Mouse (Mus musculus): Measurements from ENCODE around the gene Gm21969. TPM values are rescaled to one million over a fixed set of nuclear protein-coding genes. Genes with fewer than 3 reads are reported as not detected.
A peak's percentile ranks its signal among the peaks of the same experiment; 100 is the strongest.

Gene Gm21969
- total RNA-seq, 2 experiments from 2014 or later = not detected

GRCm38 (mm10) chr4:139592895-139593294 is 10.1 kb upstream of the Gm21969 start:
- no peak for TF ChIP-seq CTCF (conservative IDR thresholded peaks at IDR 0.05)
- no peak overlapping the region for H3K27ac ChIP-seq
- no peak overlapping the region for H3K4me3 ChIP-seq
- no peak for DNase-seq (ENCODE audit: low spot score in 2 of 2)

GRCm38 (mm10) chr4:139593383-139593782 is 9.6 kb upstream of the Gm21969 start:
- no peak for DNase-seq (ENCODE audit: low spot score in 2 of 2)
- no peak for TF ChIP-seq CTCF (conservative IDR thresholded peaks at IDR 0.05)
- Histone ChIP-seq H3K27ac (no peak overlapping the region), H3K4me3 (no peak overlapping the region)

DNA sequence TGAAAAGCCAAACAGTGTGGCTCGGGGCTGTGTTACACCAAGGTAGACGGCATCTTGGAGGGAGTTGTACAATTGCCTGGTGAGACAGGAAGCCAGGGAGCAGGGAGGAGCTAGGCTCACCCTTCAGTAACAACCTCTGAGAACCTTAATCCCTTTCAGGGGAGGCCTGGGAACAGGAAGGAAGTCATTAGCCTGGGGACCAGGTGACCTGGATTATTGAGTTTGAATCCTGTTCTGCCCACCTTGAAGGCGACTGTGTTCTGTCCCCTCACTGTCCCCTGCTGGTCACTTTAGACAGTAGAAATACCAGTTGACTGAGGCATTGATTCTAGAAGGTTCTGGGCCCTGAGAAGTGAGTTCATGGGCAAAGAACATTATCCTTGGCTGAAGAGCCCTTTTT is 8.9 kb upstream of the Gm21969 start:
- TF ChIP-seq CTCF (conservative IDR thresholded peaks at IDR 0.05) = peak; percentile 56
- Histone ChIP-seq H3K27ac (0 out of 2 replicates have a peak overlapping the region, but pooled peaks have one; percentile 25), H3K4me3 (no peak overlapping the region)
- DNase-seq (ENCODE audit: low spot score in 2 of 2) = no peak

GRCm38 (mm10) chr4:139596715-139597114 is 6.3 kb upstream of the Gm21969 start:
- Histone ChIP-seq H3K27ac (no peak overlapping the region), H3K4me3 (no peak overlapping the region)
- no peak for DNase-seq (ENCODE audit: low spot score in 2 of 2)
- no peak for TF ChIP-seq CTCF (conservative IDR thresholded peaks at IDR 0.05)

- peak overlapping the region; percentile 72 for H3K27ac ChIP-seq
- no peak for TF ChIP-seq CTCF (conservative IDR thresholded peaks at IDR 0.05)
These were observed 5.4 kb upstream of the Gm21969 start for GRCm38 (mm10) chr4:139597286-139598284.

GRCm38 (mm10) chr4:139598356-139598755 is 4.6 kb upstream of the Gm21969 start:
- Histone ChIP-seq H3K27ac (peak overlapping the region; percentile 72), H3K4me3 (no peak overlapping the region)
- no peak for TF ChIP-seq CTCF (conservative IDR thresholded peaks at IDR 0.05)

More at GRCm38 (mm10) chr4:139597286-139598284, 5.4 kb upstream of the Gm21969 start:
- no peak for DNase-seq (ENCODE audit: low spot score in 2 of 2)
- no peak overlapping the region for H3K4me3 ChIP-seq

DNA sequence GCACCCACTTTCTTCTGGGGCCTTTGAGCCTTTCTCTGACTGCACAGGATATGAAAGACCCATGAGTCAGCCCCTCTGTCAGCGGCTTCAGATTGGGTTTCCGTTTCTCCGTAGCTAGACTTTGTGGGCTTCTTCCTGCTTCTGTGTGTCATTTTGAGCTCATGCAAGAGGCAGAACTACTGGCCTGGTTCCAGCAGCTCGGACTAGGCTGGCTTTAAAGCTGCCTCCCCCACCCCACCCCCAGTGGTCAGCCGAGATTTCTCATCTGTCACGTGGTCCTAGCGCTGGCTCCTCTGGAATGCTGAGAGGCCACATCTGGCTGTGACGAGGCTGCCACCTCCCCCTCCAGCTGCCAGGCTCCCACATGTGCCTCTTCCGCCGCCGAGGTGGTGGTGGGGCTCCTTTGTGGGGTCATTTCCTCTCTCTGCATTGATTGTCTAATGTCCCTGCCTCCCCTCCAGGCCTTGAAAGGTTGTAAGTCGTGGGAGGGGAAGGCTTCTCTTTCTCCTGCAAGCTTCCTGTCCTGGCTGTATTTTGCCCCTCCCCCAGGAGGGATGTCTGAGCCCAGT is 4.0 kb upstream of the Gm21969 start:
- peak overlapping the region; percentile 31 for H3K4me3 ChIP-seq
- peak in 1 of 2 experiments; percentile 58 for DNase-seq (ENCODE audit: low spot score in 2 of 2)
- TF ChIP-seq CTCF (conservative IDR thresholded peaks at IDR 0.05) = 0 out of 2 replicates have a peak, but pooled peaks have one; percentile 25
- peak overlapping the region; percentile 72; the same call in 1 of the 2 replicates for H3K27ac ChIP-seq

More at GRCm38 (mm10) chr4:139598356-139598755, 4.6 kb upstream of the Gm21969 start:
- no peak for DNase-seq (ENCODE audit: low spot score in 2 of 2)

DNA sequence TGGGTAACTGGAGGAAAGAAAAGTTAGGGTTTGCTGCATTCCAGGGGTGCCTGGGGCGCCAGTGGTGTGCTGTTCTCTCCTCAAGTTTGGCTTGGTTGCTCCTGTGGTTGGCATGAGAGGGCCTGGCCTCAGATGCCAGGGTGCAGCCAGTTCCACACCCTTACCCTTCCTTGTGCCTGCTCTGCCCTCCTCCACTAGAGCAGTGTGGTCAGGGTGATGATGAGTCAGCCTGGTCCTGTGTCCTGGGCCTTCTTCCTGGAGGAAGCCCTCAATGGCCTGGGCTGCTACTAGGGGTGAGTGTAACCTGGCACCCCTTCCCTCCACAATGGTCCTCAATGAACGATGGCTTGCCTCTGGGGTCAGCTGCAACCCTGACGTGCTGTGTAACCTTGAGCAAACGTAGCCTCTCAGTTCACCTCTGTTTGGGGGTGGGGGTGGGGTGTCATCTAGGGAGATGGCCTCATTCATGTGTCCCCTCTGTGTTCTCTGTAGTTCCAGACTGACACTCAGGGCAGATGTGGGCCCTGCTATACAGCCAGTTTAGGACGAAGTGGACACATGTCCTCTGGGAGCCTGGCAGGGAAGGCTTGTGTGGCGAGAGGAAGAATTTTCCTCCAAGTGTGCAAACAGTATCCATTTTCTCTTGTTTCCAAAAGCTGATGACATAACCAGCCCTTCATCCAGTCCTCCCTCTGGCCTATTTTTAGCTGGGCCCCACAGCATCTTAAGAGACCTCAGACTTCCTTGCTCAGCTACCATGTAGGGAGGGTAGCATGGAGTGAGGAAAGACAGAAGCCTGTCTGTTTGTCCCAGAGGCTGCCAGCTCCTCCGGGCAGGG is 1.2 kb upstream of the Gm21969 start:
- H3K27ac ChIP-seq = peak overlapping the region; percentile 48
- H3K4me3 ChIP-seq = no peak overlapping the region
- no peak for DNase-seq (ENCODE audit: low spot score in 2 of 2)
- TF ChIP-seq CTCF (conservative IDR thresholded peaks at IDR 0.05) = no peak

- no peak for DNase-seq (ENCODE audit: low spot score in 2 of 2)
- TF ChIP-seq CTCF (conservative IDR thresholded peaks at IDR 0.05) = no peak
- Histone ChIP-seq H3K4me3 (no peak overlapping the region), H3K27ac (no peak overlapping the region)
These were observed 2.2 kb downstream of the Gm21969 start for GRCm38 (mm10) chr4:139605216-139605615.

GRCm38 (mm10) chr4:139606732-139607131 is 3.7 kb downstream of the Gm21969 start:
- TF ChIP-seq CTCF (conservative IDR thresholded peaks at IDR 0.05) = no peak
- no peak for DNase-seq (ENCODE audit: low spot score in 2 of 2)
- H3K4me3 ChIP-seq = no peak overlapping the region
- H3K27ac ChIP-seq = no peak overlapping the region

DNA sequence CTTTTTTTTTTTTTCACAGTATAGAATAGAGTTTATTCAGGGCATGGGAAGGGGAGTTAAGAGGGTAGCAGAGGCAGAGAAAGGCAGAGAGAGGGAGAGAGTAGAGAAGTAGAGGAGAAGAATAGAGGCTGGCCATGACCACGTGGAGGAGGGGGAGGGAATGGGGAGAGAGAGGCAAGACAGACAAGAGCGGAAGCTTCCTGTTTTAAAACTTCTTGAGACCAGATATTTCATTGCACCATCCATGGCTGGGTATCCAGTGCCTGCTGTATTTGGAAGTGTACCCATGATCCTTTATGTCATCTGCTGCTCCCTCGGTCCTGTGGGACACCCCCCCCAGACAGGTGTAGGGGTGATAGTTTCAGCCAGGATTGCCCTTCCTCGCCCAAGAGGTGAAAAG is 6.0 kb downstream of the Gm21969 start:
- Histone ChIP-seq H3K27ac (0 out of 2 replicates have a peak overlapping the region, but pooled peaks have one; percentile 10), H3K4me3 (no peak overlapping the region)
- no peak for TF ChIP-seq CTCF (conservative IDR thresholded peaks at IDR 0.05)
- no peak for DNase-seq (ENCODE audit: low spot score in 2 of 2)

GRCm38 (mm10) chr4:139610954-139611353 is 8.0 kb downstream of the Gm21969 start:
- H3K27ac ChIP-seq = no peak overlapping the region
- TF ChIP-seq CTCF (conservative IDR thresholded peaks at IDR 0.05) = no peak
- no peak for DNase-seq (ENCODE audit: low spot score in 2 of 2)
- H3K4me3 ChIP-seq = no peak overlapping the region
